Mouse (Mus musculus): ENCODE measurements around the gene Olfr727. TPM values are rescaled to one million over a fixed set of nuclear protein-coding genes. Genes with fewer than 3 reads are reported as not detected.

Olfr727 gene
- total RNA-seq (2021): not detected in 2 replicates
- long read RNA-seq, experiment 1: 0 reads
- long read RNA-seq, experiment 2: 0 reads

GRCm38 (mm10) chr14:50122886-50123285, at the start of gene Olfr727:
Olfr727 (plus strand) TSS chr14:50123186.
- no peak for DNase-seq

- DNase-seq: no peak
Measured at GRCm38 (mm10) chr14:50090853-50091252, 32.1 kb upstream of the Olfr727 start, which contains the start of gene Olfr726. Olfr726 (minus strand) TSS chr14:50090953.

DNA sequence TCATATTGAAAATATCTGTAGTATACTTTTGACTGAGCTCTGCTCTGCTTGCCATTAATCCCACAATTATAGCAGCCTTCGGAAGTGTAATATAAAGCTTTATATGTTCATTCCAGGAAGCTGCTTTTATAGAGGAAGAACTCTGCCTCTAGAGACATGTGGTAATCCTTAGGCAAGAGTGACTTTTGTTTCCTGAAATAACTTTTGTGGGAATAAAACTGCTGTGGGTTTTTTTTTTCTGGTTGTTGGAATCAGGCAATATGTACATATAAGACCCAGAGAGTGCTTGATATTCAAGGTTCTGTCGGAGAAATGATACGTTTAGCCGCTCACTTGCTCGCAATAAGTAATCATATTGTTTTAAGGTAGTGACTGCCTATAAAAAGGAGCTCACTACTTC, 19.6 kb downstream of the Olfr727 start, which contains the start of gene Olfr728:
Gene Olfr728, minus strand, starts transcription at position 101 of the 400 bp plus-strand sequence.
- DNase-seq: no peak

DNA sequence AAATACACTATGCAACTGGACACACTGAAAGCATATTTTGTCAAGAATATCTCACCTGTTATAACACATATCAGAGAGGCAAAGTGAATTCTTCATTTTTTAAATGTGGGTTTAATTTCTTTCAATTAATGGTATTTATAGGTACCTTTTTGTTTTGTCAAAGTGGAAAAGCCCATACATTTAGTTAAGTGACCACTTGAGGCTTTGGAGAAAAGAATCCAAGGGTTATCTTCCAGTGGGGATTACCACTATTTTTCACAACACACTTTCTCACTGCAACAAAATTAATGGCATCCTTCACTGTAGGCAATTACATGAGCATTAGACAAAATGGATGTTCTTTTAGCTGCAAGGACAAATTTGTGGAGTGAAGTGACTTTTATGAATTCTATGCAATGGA, 29.8 kb downstream of the Olfr727 start, which contains the start of gene Olfr729:
Gene Olfr729, minus strand, starts transcription at position 101 of the 400 bp plus-strand sequence.
- no peak for DNase-seq

Other genes with a start within 250 kb of the Olfr727 start
- gene Olfr722, start 221.2 kb upstream of the Olfr727 start, total RNA-seq (2021): not detected in 2 replicates
- not detected in 2 replicates for gene Olfr723, start 191.4 kb upstream of the Olfr727 start, total RNA-seq (2021)
- not detected in 2 replicates for gene Olfr724, start 159.9 kb upstream of the Olfr727 start, total RNA-seq (2021)
- gene Olfr725, start 82.8 kb upstream of the Olfr727 start, total RNA-seq (2021): not detected in 2 replicates
- gene Olfr726, start 32.2 kb upstream of the Olfr727 start, total RNA-seq (2021): not detected in 2 replicates
- gene Olfr728, start 19.5 kb downstream of the Olfr727 start, total RNA-seq (2021): not detected in 2 replicates
- gene Olfr729, start 29.7 kb downstream of the Olfr727 start, total RNA-seq (2021): not detected in 2 replicates
- gene Olfr730, start 65.0 kb downstream of the Olfr727 start, total RNA-seq (2021): not detected in 2 replicates
- gene Olfr731, start 118.7 kb downstream of the Olfr727 start, total RNA-seq (2021): not detected in 2 replicates
- not detected in 2 replicates for gene Olfr732, start 161.0 kb downstream of the Olfr727 start, total RNA-seq (2021)
- gene Olfr733, start 178.3 kb downstream of the Olfr727 start, total RNA-seq (2021): not detected in 2 replicates
- not detected in 2 replicates for gene Olfr734, start 203.6 kb downstream of the Olfr727 start, total RNA-seq (2021)
- not detected in 2 replicates for gene Olfr735, start 225.7 kb downstream of the Olfr727 start, total RNA-seq (2021)
- 0.26 and 0.86 TPM in 2 replicates for gene Tlr11, start 234.7 kb downstream of the Olfr727 start, total RNA-seq (2021)